In the genomic region with DNA sequence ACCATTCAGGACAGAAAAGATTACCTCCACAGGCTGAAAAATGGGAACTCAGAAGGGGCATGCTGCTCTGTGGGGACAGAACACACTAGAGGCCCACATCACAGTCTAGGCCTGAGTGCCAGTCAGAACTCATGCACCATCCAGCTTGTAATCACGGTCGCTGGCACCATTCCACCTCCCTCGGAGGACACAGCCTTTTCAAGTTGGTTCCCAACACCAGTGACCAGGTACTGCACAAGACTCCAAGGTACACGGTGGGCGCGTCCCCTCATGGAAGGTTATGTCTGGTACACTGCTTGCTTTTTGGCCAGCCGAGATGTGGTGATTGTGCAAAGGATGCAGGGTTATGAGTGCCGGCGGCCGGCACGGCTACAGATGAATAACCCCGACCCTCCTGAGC, we compare ENCODE assay signal across 15 mouse cellular contexts. TPM values are rescaled to one million over a fixed set of nuclear protein-coding genes. Genes with fewer than 3 reads are reported as not detected.
DNase-seq lines count a peak whose midpoint lies in the region; ATAC-seq lines count a peak whose summit lies in the region.
"Had no signal": no experiment of that assay in that cellular context is flagged by ENCODE, and none has a peak within 500 bp of the region (broad histone marks: within the 10 kb centered on the region; RNA-seq: fewer than 3 reads in every experiment).

No protein-coding gene starts in this region.

- 82% methylated on average over 12 of the region's 12 CpGs for WGBS in hindbrain, embryonic 12.5 days
- WGBS in hindbrain, embryonic 16.5 days: 68% methylated on average over 12 of the region's 12 CpGs

- H3K4me2 ChIP-seq in hindbrain, embryonic 12.5 days (replicated peaks): no peak overlapping the region
- H3K4me2 ChIP-seq in hindbrain, embryonic 16.5 days (ENCODE audit: low read length): no peak overlapping the region
- H3K4me2 ChIP-seq: liver, embryonic 11.5 days had no signal

- no peaks in the 10 kb centered on the region for H3K36me3 ChIP-seq in hindbrain, embryonic 12.5 days
- no peaks in the 10 kb centered on the region for H3K36me3 ChIP-seq in hindbrain, embryonic 16.5 days (ENCODE audit: control insufficient read depth, insufficient read depth, low read length)
- H3K36me3 ChIP-seq: G1E had no signal

- H3K9ac ChIP-seq in hindbrain, embryonic 12.5 days: no peak overlapping the region
- no peak overlapping the region for H3K9ac ChIP-seq in hindbrain, embryonic 16.5 days (ENCODE audit: low read depth, low read length)

- no peak overlapping the region for H3K4me3 ChIP-seq in hindbrain, embryonic 12.5 days
- no peak overlapping the region for H3K4me3 ChIP-seq in hindbrain, embryonic 16.5 days (ENCODE audit: low read length)
- H3K4me3 ChIP-seq: heart, embryonic 10.5 days; left cerebral cortex, adult 2 months had no signal

- peak; percentile 32 for DNase-seq in ovary, postnatal 36 days (ENCODE audit: low spot score)
- no peak for DNase-seq in ovary, postnatal 14 days (ENCODE audit: low spot score)
- peak; percentile 53 for DNase-seq in kidney, postnatal 14 days
- DNase-seq in left cerebral cortex, adult 9 months (ENCODE audit: low spot score in 2 of 2): no peak
- no peak for DNase-seq in testis, postnatal 10 days (ENCODE audit: low spot score)
- DNase-seq: gastrocnemius, postnatal 36 days; lung, adult 2 months; lung, postnatal 36 days; thymus, postnatal 4 days had no signal

- H3K27me3 ChIP-seq in hindbrain, embryonic 12.5 days: no peaks in the 10 kb centered on the region
- no peaks in the 10 kb centered on the region for H3K27me3 ChIP-seq in hindbrain, embryonic 16.5 days (replicated peaks; ENCODE audit: control insufficient read depth, insufficient read depth, low read length)

- no peak for ATAC-seq in hindbrain, embryonic 12.5 days (ENCODE audit: low FRiP score)
- ATAC-seq in hindbrain, embryonic 16.5 days: no peak

- H3K27ac ChIP-seq in hindbrain, embryonic 12.5 days: peak overlapping the region; percentile 44; the same call in 1 of the 2 replicates
- no peak overlapping the region for H3K27ac ChIP-seq in hindbrain, embryonic 16.5 days (ENCODE audit: low read depth, low read length)
- H3K27ac ChIP-seq: heart, embryonic 10.5 days; left cerebral cortex, adult 2 months had no signal

- H3K9me3 ChIP-seq in hindbrain, embryonic 12.5 days (replicated peaks): no peaks in the 10 kb centered on the region
- H3K9me3 ChIP-seq in hindbrain, embryonic 16.5 days (ENCODE audit: control insufficient read depth, low read length): no peaks in the 10 kb centered on the region
- H3K9me3 ChIP-seq: G1E; heart, embryonic 10.5 days had no signal

- peaks cover 64% of the 10 kb centered on the region for H3K4me1 ChIP-seq in hindbrain, embryonic 12.5 days
- peaks cover 24% of the 10 kb centered on the region for H3K4me1 ChIP-seq in hindbrain, embryonic 16.5 days (ENCODE audit: control insufficient read depth, insufficient read depth, low read depth, low read length)

RNA-seq across cellular contexts. Expression of a gene that starts 25.5 kb away (rescaled TPM):
- 78.7 and 82.7 TPM in 2 replicates for polyA plus RNA-seq in hindbrain, embryonic 12.5 days (2016; fragmentation: Nextera tagmentation; extraction: Ambion mirVana)
- polyA plus RNA-seq in hindbrain, embryonic 16.5 days (2015; fragmentation: Nextera tagmentation; extraction: Ambion mirVana): 59.4 and 72.2 TPM in 2 replicates

Comparison
In these comparisons a context has a peak if more than half of its experiments do, and no peak if none do; other contexts are left out.
1. DNase-seq: peak in ovary, postnatal 36 days (single experiment) and kidney, postnatal 14 days (single experiment); none in ovary, postnatal 14 days (single experiment), left cerebral cortex, adult 9 months (0 of 2) and testis, postnatal 10 days (single experiment).